Mouse (Mus musculus): Measurements from ENCODE around the gene Map2. TPM values are rescaled to one million over a fixed set of nuclear protein-coding genes. Genes with fewer than 3 reads are reported as not detected.

The Map2 gene
- polyA plus RNA-seq, 1 experiment = not detected

- TF ChIP-seq GATA1 (IDR thresholded peaks at IDR 0.05; ENCODE audit: low read length) = no peak
Observed at GRCm38 (mm10) chr1:66323461-66323860, 148.4 kb downstream of the Map2 start.

- TF ChIP-seq GATA1 (IDR thresholded peaks at IDR 0.05; ENCODE audit: low read length) = no peak
Observed at GRCm38 (mm10) chr1:66324951-66325350, 149.9 kb downstream of the Map2 start.

- TF ChIP-seq GATA1 (IDR thresholded peaks at IDR 0.05; ENCODE audit: low read length) = no peak
Observed at GRCm38 (mm10) chr1:66328996-66329395, 153.9 kb downstream of the Map2 start.

- no peak for TF ChIP-seq GATA1 (IDR thresholded peaks at IDR 0.05; ENCODE audit: low read length)
Observed at GRCm38 (mm10) chr1:66329534-66329933, 154.5 kb downstream of the Map2 start.

GRCm38 (mm10) chr1:66335724-66336284 is 160.7 kb downstream of the Map2 start:
- no peak for TF ChIP-seq GATA1 (IDR thresholded peaks at IDR 0.05; ENCODE audit: low read length)

GRCm38 (mm10) chr1:66339213-66339612 is 164.1 kb downstream of the Map2 start:
- TF ChIP-seq GATA1 (IDR thresholded peaks at IDR 0.05; ENCODE audit: low read length) = no peak

- no peak for TF ChIP-seq GATA1 (IDR thresholded peaks at IDR 0.05; ENCODE audit: low read length)
Observed at GRCm38 (mm10) chr1:66348404-66349165, 173.5 kb downstream of the Map2 start.

GRCm38 (mm10) chr1:66349166-66349835 is 174.2 kb downstream of the Map2 start:
- TF ChIP-seq GATA1 (IDR thresholded peaks at IDR 0.05; ENCODE audit: low read length) = no peak

GRCm38 (mm10) chr1:66351366-66351765 is 176.3 kb downstream of the Map2 start:
- TF ChIP-seq GATA1 (IDR thresholded peaks at IDR 0.05; ENCODE audit: low read length) = no peak

GRCm38 (mm10) chr1:66361799-66362198 is 186.7 kb downstream of the Map2 start:
- no peak for TF ChIP-seq GATA1 (IDR thresholded peaks at IDR 0.05; ENCODE audit: low read length)

- no peak for TF ChIP-seq GATA1 (IDR thresholded peaks at IDR 0.05; ENCODE audit: low read length)
Observed at GRCm38 (mm10) chr1:66363285-66363684, 188.2 kb downstream of the Map2 start.

- TF ChIP-seq GATA1 (IDR thresholded peaks at IDR 0.05; ENCODE audit: low read length) = no peak
Observed at GRCm38 (mm10) chr1:66364386-66364785, 189.3 kb downstream of the Map2 start.

GRCm38 (mm10) chr1:66365600-66365999 is 190.5 kb downstream of the Map2 start:
- TF ChIP-seq GATA1 (IDR thresholded peaks at IDR 0.05; ENCODE audit: low read length) = no peak

- TF ChIP-seq GATA1 (IDR thresholded peaks at IDR 0.05; ENCODE audit: low read length) = no peak
Observed at GRCm38 (mm10) chr1:66369486-66369885, 194.4 kb downstream of the Map2 start.

GRCm38 (mm10) chr1:66371371-66371770 is 196.3 kb downstream of the Map2 start:
- TF ChIP-seq GATA1 (IDR thresholded peaks at IDR 0.05; ENCODE audit: low read length) = no peak

- no peak for TF ChIP-seq GATA1 (IDR thresholded peaks at IDR 0.05; ENCODE audit: low read length)
Observed at GRCm38 (mm10) chr1:66386321-66386720, 211.2 kb downstream of the Map2 start.
